Mouse (Mus musculus): ENCODE measurements around the gene Ube2j2.
A peak's percentile ranks its signal among the peaks of the same experiment; 100 is the strongest.

DNA sequence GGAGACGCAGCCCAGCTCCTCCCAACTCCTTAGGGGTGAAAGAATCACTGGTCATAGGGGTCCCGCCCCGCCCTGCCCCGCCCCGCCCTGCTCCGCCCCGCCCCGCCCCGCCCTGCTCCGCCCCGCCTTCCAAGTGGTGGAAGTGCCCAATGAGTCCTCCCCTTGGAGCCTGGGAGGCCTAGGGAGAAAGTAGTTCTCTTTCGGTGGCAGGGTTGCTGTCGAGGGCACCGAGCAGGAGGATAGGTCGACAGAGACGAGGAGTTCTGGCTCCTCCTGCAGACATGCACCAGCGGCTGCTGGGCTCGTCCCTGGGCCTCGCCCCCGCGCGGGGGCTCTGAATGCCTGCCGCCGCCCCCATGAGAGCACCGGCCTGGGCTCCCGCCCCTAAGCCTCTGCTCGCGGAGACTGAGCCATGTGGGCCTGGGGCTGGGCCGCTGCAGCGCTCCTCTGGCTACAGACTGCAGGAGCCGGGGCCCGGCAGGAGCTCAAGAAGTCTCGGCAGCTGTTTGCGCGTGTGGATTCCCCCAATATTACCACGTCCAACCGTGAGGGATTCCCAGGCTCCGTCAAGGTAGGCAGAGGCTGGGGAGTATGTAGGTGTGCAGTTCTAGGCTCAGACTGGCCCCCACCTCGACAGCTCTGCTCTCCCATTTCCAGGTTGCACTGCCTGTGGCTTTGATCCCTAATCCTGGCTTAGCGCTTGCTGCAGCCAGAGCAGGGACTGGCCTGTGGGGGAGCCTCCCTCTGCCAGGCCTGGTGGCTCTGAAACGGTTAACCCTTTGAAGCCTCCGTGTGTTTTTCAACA, 18.7 kb downstream of the Ube2j2 start, which contains the start of gene C1qtnf12:
- TF ChIP-seq POLR2A (IDR thresholded peaks at IDR 0.05; ENCODE audit: borderline replicate concordance, control insufficient read depth, low read depth, low read length) (peak; percentile 65), CTCF (IDR thresholded peaks at IDR 0.05; ENCODE audit: control insufficient read depth, insufficient read depth, low read length) (no peak)
